Mouse (Mus musculus) bone marrow macrophage, adult 2 months (primary cell): Measurements from ENCODE around the gene Gm10477.
"Not testable (repeated sequence)": the region's sequence is repeated elsewhere in the genome, so short reads cannot be mapped to it uniquely, and the experiment has no call there.

Experiments
- CTCF ChIP-seq: IDR thresholded peaks from 2 replicates; pipeline ENCODE4 v1.5.1; 2012; ENCODE audit warnings: low read depth, mild to moderate bottlenecking, low read length, moderate library complexity
- POLR2A ChIP-seq: IDR thresholded peaks from 2 replicates; pipeline ENCODE4 v1.6.1; 2012; ENCODE audit warnings: mild to moderate bottlenecking, low read depth, low read length, borderline replicate concordance

DNA sequence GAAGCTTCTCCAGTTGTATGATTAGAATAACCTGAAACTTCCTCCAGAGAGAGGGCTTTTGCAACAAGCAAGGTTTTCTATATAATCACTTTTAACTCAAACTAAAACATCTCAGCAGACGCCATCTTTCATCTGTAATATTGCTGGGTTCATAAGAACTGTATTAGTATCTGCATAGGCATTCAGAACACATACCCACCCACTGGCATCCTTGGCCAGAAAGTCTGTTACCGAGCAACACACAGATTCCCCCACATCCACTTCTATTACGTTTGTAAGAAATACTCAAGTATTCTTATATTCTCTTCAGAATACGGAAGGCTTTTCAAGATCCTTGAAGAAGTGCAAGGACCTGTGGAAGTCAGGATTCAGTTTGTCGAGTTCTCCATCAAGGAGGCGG is at the start of gene Gm10477:
- TF ChIP-seq POLR2A, CTCF: not testable (repeated sequence)
